Mouse (Mus musculus): Measurements from ENCODE around the gene Ngrn. TPM values are rescaled to one million over a fixed set of nuclear protein-coding genes. Genes with fewer than 3 reads are reported as not detected.

Ngrn gene
- polyA plus RNA-seq, 1 experiment from 2014 or later = 40.1 TPM

DNA sequence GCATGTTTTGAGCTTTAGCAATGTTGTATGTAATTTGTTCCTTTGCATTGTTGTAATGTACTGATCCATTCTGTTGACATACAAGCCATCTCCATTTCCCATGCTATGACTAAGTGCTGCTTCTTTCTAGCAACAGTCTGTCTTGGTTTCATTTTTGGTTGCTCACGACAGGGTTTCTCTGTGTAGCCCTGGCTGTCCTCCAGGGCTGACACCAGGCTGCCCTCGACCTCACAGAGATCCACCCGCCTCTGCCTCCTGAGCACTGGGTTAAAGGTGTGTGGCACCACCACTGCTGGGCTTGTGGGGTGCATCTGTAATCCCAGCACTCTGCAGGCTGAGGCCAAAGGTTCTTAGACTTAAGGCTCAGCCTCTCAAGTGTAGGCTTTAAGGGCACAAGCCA lies 38.6 kb downstream of the Ngrn start:
- H3K9ac ChIP-seq = no peak overlapping the region
- no peaks in the 10 kb centered on the region for H3K9me3 ChIP-seq (ENCODE audit: low read depth, low read length)
- H3K27ac ChIP-seq (ENCODE audit: low read depth) = no peak overlapping the region
- no peaks in the 10 kb centered on the region for H3K27me3 ChIP-seq (ENCODE audit: insufficient read depth, low read length)
- DNase-seq (no peak), ATAC-seq (ENCODE audit: insufficient read depth) (no peak)
- TF ChIP-seq CTCF (IDR thresholded peaks at IDR 0.05; ENCODE audit: low read depth) = no peak
- peaks cover 56% of the 10 kb centered on the region for H3K36me3 ChIP-seq (ENCODE audit: insufficient read depth)
- no peak overlapping the region for H3K4me2 ChIP-seq
- peaks cover 7% of the 10 kb centered on the region; the same call in 1 of the 2 replicates for H3K4me1 ChIP-seq (ENCODE audit: insufficient read depth)
- 87% methylated on average over 3 of the region's 3 CpGs for WGBS
- no peak overlapping the region for H3K4me3 ChIP-seq (ENCODE audit: low read depth, low read length)

DNA sequence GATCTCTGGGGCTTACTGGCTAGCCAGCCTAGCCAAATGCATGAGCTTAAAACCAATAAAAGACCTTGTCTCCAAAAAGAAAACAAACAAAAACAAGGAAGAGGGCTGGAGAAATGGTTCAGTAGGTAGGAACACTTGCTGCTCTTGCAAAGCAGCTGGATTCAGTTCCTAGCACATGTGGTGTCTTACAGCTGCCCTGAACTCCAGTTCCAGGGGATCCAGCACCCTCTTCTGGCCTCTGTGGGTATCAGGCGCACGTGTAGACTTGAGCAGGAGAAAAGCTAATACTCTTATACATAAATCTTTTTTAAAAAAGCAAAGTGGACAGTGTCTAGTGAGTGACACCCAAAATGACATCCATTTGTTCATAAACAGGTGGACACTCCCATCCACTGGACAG lies 40.5 kb downstream of the Ngrn start:
- peak; percentile 26; the same call in 1 of the 2 replicates for TF ChIP-seq CTCF (IDR thresholded peaks at IDR 0.05; ENCODE audit: low read depth)
- no peak overlapping the region for H3K4me2 ChIP-seq
- DNase-seq = no peak
- H3K9ac ChIP-seq = no peak overlapping the region
- H3K36me3 ChIP-seq (ENCODE audit: insufficient read depth) = peaks cover 76% of the 10 kb centered on the region
- ATAC-seq (ENCODE audit: insufficient read depth) = no peak
- H3K4me3 ChIP-seq (ENCODE audit: low read depth, low read length) = no peak overlapping the region
- no peaks in the 10 kb centered on the region for H3K27me3 ChIP-seq (ENCODE audit: insufficient read depth, low read length)
- WGBS = 88% methylated on average over 2 of the region's 2 CpGs
- no peak overlapping the region for H3K27ac ChIP-seq (ENCODE audit: low read depth)
- no peaks in the 10 kb centered on the region for H3K4me1 ChIP-seq (ENCODE audit: insufficient read depth)
- H3K9me3 ChIP-seq (ENCODE audit: low read depth, low read length) = no peaks in the 10 kb centered on the region

GRCm38 (mm10) chr7:80307766-80308165 lies 46.8 kb downstream of the Ngrn start:
- TF ChIP-seq CTCF (IDR thresholded peaks at IDR 0.05; ENCODE audit: low read depth) = no peak
- Histone ChIP-seq H3K9me3 (ENCODE audit: low read depth, low read length) (no peaks in the 10 kb centered on the region), H3K9ac (no peak overlapping the region), H3K4me3 (ENCODE audit: low read depth, low read length) (no peak overlapping the region), H3K4me2 (no peak overlapping the region), H3K27ac (ENCODE audit: low read depth) (no peak overlapping the region), H3K36me3 (ENCODE audit: insufficient read depth) (peaks cover 100% of the 10 kb centered on the region), H3K27me3 (ENCODE audit: insufficient read depth, low read length) (no peaks in the 10 kb centered on the region), H3K4me1 (ENCODE audit: insufficient read depth) (no peaks in the 10 kb centered on the region)
- DNase-seq (no peak), ATAC-seq (ENCODE audit: insufficient read depth) (no peak)
- WGBS = 77% methylated on average over 3 of the region's 3 CpGs

DNA sequence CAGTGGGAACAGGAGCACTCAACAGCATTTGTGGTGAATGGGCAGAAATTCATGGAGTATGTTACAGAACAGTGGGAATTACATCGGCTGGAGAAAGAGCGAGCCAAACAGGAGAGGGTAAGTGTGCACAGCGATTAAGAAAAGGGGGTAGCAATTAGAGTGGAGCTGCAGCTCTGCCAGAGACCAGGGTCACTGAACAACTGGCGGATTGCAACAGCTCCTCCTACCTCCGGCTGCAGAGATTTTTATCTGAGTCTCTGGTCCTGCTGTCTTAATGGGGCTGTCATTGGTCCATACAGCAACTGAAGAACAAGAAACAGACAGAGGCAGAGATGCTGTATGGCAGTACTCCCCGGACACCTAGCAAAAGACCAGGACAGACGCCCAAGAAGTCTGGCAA lies 49.8 kb downstream of the Ngrn start:
- no peak overlapping the region for H3K9ac ChIP-seq
- no peak overlapping the region for H3K4me3 ChIP-seq (ENCODE audit: low read depth, low read length)
- peaks cover 100% of the 10 kb centered on the region for H3K36me3 ChIP-seq (ENCODE audit: insufficient read depth)
- H3K4me1 ChIP-seq (ENCODE audit: insufficient read depth) = no peaks in the 10 kb centered on the region
- no peak overlapping the region for H3K27ac ChIP-seq (ENCODE audit: low read depth)
- TF ChIP-seq CTCF (IDR thresholded peaks at IDR 0.05; ENCODE audit: low read depth) = no peak
- H3K4me2 ChIP-seq = no peak overlapping the region
- H3K9me3 ChIP-seq (ENCODE audit: low read depth, low read length) = no peaks in the 10 kb centered on the region
- WGBS = 81% methylated on average over 7 of the region's 7 CpGs
- no peaks in the 10 kb centered on the region for H3K27me3 ChIP-seq (ENCODE audit: insufficient read depth, low read length)
- DNase-seq (no peak), ATAC-seq (ENCODE audit: insufficient read depth) (no peak)

Other genes with a start within 250 kb of the Ngrn start
- gene Zfp710, start 236.4 kb upstream of the Ngrn start, polyA plus RNA-seq (2014; fragmentation: Nextera tagmentation; extraction: Ambion mirVana) = 15.8 and 17.7 TPM in 2 replicates
- gene Idh2, start 145.8 kb upstream of the Ngrn start, polyA plus RNA-seq (2014; fragmentation: Nextera tagmentation; extraction: Ambion mirVana) = 629 and 635 TPM in 2 replicates
- 11.9 and 12.8 TPM in 2 replicates for gene Sema4b, start 74.4 kb upstream of the Ngrn start, polyA plus RNA-seq (2014; fragmentation: Nextera tagmentation; extraction: Ambion mirVana)
- 66.4 and 67.4 TPM in 2 replicates for gene Cib1, start 28.4 kb upstream of the Ngrn start, polyA plus RNA-seq (2014; fragmentation: Nextera tagmentation; extraction: Ambion mirVana)
- gene Gdpgp1, start 28.4 kb upstream of the Ngrn start, polyA plus RNA-seq (2014; fragmentation: Nextera tagmentation; extraction: Ambion mirVana) = 3.9 and 4.0 TPM in 2 replicates
- gene Ttll13, start 14.8 kb upstream of the Ngrn start, polyA plus RNA-seq (2014; fragmentation: Nextera tagmentation; extraction: Ambion mirVana) = 0.50 and 0.71 TPM in 2 replicates
- 11.6 and 12.1 TPM in 2 replicates for gene Vps33b, start 8.4 kb downstream of the Ngrn start, polyA plus RNA-seq (2014; fragmentation: Nextera tagmentation; extraction: Ambion mirVana)
- 205 and 206 TPM in 2 replicates for gene Prc1, start 33.2 kb downstream of the Ngrn start, polyA plus RNA-seq (2014; fragmentation: Nextera tagmentation; extraction: Ambion mirVana)
- gene Rccd1, start 63.2 kb downstream of the Ngrn start, polyA plus RNA-seq (2014; fragmentation: Nextera tagmentation; extraction: Ambion mirVana) = 11.0 and 12.0 TPM in 2 replicates
- 34.3 and 35.3 TPM in 2 replicates for gene Unc45a, start 79.8 kb downstream of the Ngrn start, polyA plus RNA-seq (2014; fragmentation: Nextera tagmentation; extraction: Ambion mirVana)
- 17.2 and 17.9 TPM in 2 replicates for gene Hddc3, start 81.9 kb downstream of the Ngrn start, polyA plus RNA-seq (2014; fragmentation: Nextera tagmentation; extraction: Ambion mirVana)
- 20.1 and 23.9 TPM in 2 replicates for gene Man2a2, start 110.2 kb downstream of the Ngrn start, polyA plus RNA-seq (2014; fragmentation: Nextera tagmentation; extraction: Ambion mirVana)
- gene Fes, start 126.7 kb downstream of the Ngrn start, polyA plus RNA-seq (2014; fragmentation: Nextera tagmentation; extraction: Ambion mirVana) = 10.1 and 12.0 TPM in 2 replicates
- gene Furin, start 144.2 kb downstream of the Ngrn start, polyA plus RNA-seq (2014; fragmentation: Nextera tagmentation; extraction: Ambion mirVana) = 18.0 and 19.4 TPM in 2 replicates

Measured in lung, embryonic 14.5 days (tissue).